Mouse (Mus musculus): Measurements from ENCODE around the gene Hist1h4h.

The Hist1h4h gene

GRCm38 (mm10) chr13:23515281-23515680, 15.6 kb upstream of the Hist1h4h start:
- DNase-seq: no peak

- no peak for DNase-seq
These were observed 14.8 kb upstream of the Hist1h4h start for GRCm38 (mm10) chr13:23515826-23516620.

GRCm38 (mm10) chr13:23516822-23517602, 13.8 kb upstream of the Hist1h4h start:
- DNase-seq: peak; percentile 60

- peak; percentile 85 for DNase-seq
These were observed 13.1 kb upstream of the Hist1h4h start for GRCm38 (mm10) chr13:23517603-23518294.

- DNase-seq: no peak
These were observed 12.6 kb upstream of the Hist1h4h start for GRCm38 (mm10) chr13:23518295-23518603.

GRCm38 (mm10) chr13:23518885-23519284, 12.0 kb upstream of the Hist1h4h start:
- DNase-seq: peak; percentile 77

GRCm38 (mm10) chr13:23519416-23519815, 11.4 kb upstream of the Hist1h4h start:
- DNase-seq: peak; percentile 77

GRCm38 (mm10) chr13:23521703-23522102, 9.1 kb upstream of the Hist1h4h start:
- peak; percentile 70 for DNase-seq

- DNase-seq: no peak
These were observed 6.9 kb upstream of the Hist1h4h start for GRCm38 (mm10) chr13:23523976-23524375.

GRCm38 (mm10) chr13:23524654-23525053, 6.2 kb upstream of the Hist1h4h start:
- peak; percentile 70 for DNase-seq

GRCm38 (mm10) chr13:23525901-23526300, 4.9 kb upstream of the Hist1h4h start:
- no peak for DNase-seq

GRCm38 (mm10) chr13:23526312-23526711, 4.5 kb upstream of the Hist1h4h start:
- peak; percentile 89 for DNase-seq

GRCm38 (mm10) chr13:23529005-23529404, 1.8 kb upstream of the Hist1h4h start:
- DNase-seq: no peak

GRCm38 (mm10) chr13:23529480-23530165, 1.2 kb upstream of the Hist1h4h start:
- no peak for DNase-seq

- DNase-seq: peak; percentile 68
These were observed 509 bp upstream of the Hist1h4h start for GRCm38 (mm10) chr13:23530181-23530900.

- DNase-seq: no peak
These were observed 1.6 kb downstream of the Hist1h4h start for GRCm38 (mm10) chr13:23532262-23533075.

- DNase-seq: peak; percentile 84
These were observed 2.9 kb downstream of the Hist1h4h start, which contains the start of gene Hist1h2af for GRCm38 (mm10) chr13:23533560-23534367. Hist1h2af (plus strand) TSS chr13:23533906.

GRCm38 (mm10) chr13:23534368-23535131, 3.7 kb downstream of the Hist1h4h start:
- DNase-seq: no peak

Measured in cerebellum, adult 9-11 months (tissue).